Mouse (Mus musculus) central nervous system, embryonic 14 days (tissue): ENCODE data around the gene Tmem125. TPM values are rescaled to one million over a fixed set of nuclear protein-coding genes. Genes with fewer than 3 reads are reported as not detected.

Source experiments
- polyA plus RNA-seq: library from polyadenylated mRNA; depleted of rRNA; stranded (reverse); fragments of >200 nt; gene quantifications from 2 replicates; pipeline ENCODE4 v1.2.3, GENCODE M21; 2012; rRNA removed

Gene Tmem125
- 0.16 and 0.99 TPM in 2 replicates for polyA plus RNA-seq

GRCm38 (mm10) chr4:118543592-118544260 is at the start of gene Tmem125:
Tmem125 (minus strand) TSS chr4:118544044.

GRCm38 (mm10) chr4:118526408-118527334 is 17.2 kb downstream of the Tmem125 start, which contains the start of gene 2610528J11Rik:
2610528J11Rik (plus strand) TSS chr4:118526999.

Other genes starting within 250 kb of the Tmem125 start
- 35.3 and 40.0 TPM in 2 replicates for gene Szt2, start 134.8 kb downstream of the Tmem125 start, polyA plus RNA-seq
- 97.0 and 106 TPM in 2 replicates for gene Med8, start 134.7 kb downstream of the Tmem125 start, polyA plus RNA-seq
- 48.1 and 65.8 TPM in 2 replicates for gene Elovl1, start 116.0 kb downstream of the Tmem125 start, polyA plus RNA-seq
- gene Cdc20, start 106.7 kb downstream of the Tmem125 start, polyA plus RNA-seq = 83.0 and 103 TPM in 2 replicates
- 0.12 and 0.14 TPM in 2 replicates for gene Mpl, start 86.5 kb downstream of the Tmem125 start, polyA plus RNA-seq
- 18.1 and 19.9 TPM in 2 replicates for gene Tie1, start 54.0 kb downstream of the Tmem125 start, polyA plus RNA-seq
- 0.06 and 0.60 TPM in 2 replicates for gene 2610528J11Rik, start 17.0 kb downstream of the Tmem125 start, polyA plus RNA-seq
- gene Cfap57, start 76.7 kb upstream of the Tmem125 start, polyA plus RNA-seq = 0.98 and 1.2 TPM in 2 replicates
- 103 and 112 TPM in 2 replicates for gene Ebna1bp2, start 76.8 kb upstream of the Tmem125 start, polyA plus RNA-seq
- gene Olfr62, start 114.9 kb upstream of the Tmem125 start, polyA plus RNA-seq = not detected in 2 replicates
- 0.03 and 0.06 TPM in 2 replicates for gene Olfr1342, start 148.7 kb upstream of the Tmem125 start, polyA plus RNA-seq
- gene Olfr1341, start 159.5 kb upstream of the Tmem125 start, polyA plus RNA-seq = not detected in 2 replicates
- gene Olfr1340, start 176.1 kb upstream of the Tmem125 start, polyA plus RNA-seq = not detected in 2 replicates
- not detected in 2 replicates for gene Olfr1339, start 188.1 kb upstream of the Tmem125 start, polyA plus RNA-seq
- not detected in 2 replicates for gene Olfr1338, start 214.7 kb upstream of the Tmem125 start, polyA plus RNA-seq
- gene Olfr1337, start 238.5 kb upstream of the Tmem125 start, polyA plus RNA-seq = not detected in 2 replicates